Mouse (Mus musculus) adrenal gland (tissue): ENCODE results near the gene Gm5938.

ENCODE experiments used
- intact Hi-C: fragments of 180-260 bp; cut with DNase I; formaldehyde crosslinking; loops from one replicate; pipeline ENCODE4 v1.15.1; 2025
- long read RNA-seq, 2 experiments: library from polyadenylated mRNA; unstranded; transcript quantifications; one replicate each; pipeline ENCODE4 v2.0.0; 2020; ENCODE audit warnings: borderline replicate concordance in 1 of 2; ENCODE audit not compliant: insufficient replicate concordance in 1 of 2

Gm5938 gene
- long read RNA-seq, experiment 1: 0 reads
- long read RNA-seq, experiment 2: 0 reads

DNA sequence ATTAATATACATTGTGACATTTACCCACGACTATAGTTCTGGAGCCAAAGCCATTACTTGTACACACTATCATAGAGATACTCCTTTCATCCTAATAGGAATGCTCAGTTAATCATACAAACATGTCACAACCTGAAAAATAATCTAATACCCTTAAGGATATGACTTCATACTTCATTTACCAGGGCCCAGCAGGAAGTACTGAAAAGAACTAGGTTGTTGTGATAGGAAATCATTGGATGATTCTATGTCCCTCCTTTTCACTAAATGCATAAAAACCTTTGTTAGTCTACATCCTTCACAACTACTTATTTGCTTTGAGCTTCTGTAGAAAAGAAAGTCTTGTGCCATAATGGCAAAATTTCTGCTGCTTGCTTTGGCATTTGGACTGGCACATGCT is at the start of gene Gm5938:
Gene Gm5938 (plus strand): TSS at position 301 of the 400 bp plus-strand sequence.
- intact Hi-C loops: no loop called here

GRCm38 (mm10) chrX:78091274-78091673 is 34.0 kb upstream of the Gm5938 start, which contains the start of gene Obp1a:
Gene Obp1a (minus strand): TSS chrX:78091374.
- intact Hi-C loops: no loop called here
